Mouse (Mus musculus): ENCODE measurements at regions not wholly inside any gene's neighbourhood (a gene's known extent, or its start where the extent isn't known, plus 50 kb on each side); places are given as distances from the start of the nearest gene placed in this dataset.

GRCm38 (mm10) chr2:149467801-149468200 lies 62.9 kb downstream of the Cst10 start:
- no peak for DNase-seq

GRCm38 (mm10) chr2:149472411-149472810 lies 67.6 kb downstream of the Cst10 start:
- DNase-seq: no peak

- no peak for DNase-seq
Measured at GRCm38 (mm10) chr2:149493280-149493988, 88.6 kb downstream of the Cst10 start.

GRCm38 (mm10) chr2:149512870-149513269 lies 108.0 kb downstream of the Cst10 start:
- DNase-seq: no peak

GRCm38 (mm10) chr2:149524424-149524823 lies 119.6 kb downstream of the Cst10 start:
- DNase-seq: no peak

GRCm38 (mm10) chr2:149542837-149543236 lies 138.0 kb downstream of the Cst10 start:
- DNase-seq: no peak

- DNase-seq: no peak
Measured at GRCm38 (mm10) chr2:149545708-149546107, 140.9 kb downstream of the Cst10 start.

- no peak for DNase-seq
Measured at GRCm38 (mm10) chr2:149546639-149547200, 141.9 kb downstream of the Cst10 start.

- DNase-seq: no peak
Measured at GRCm38 (mm10) chr2:149555209-149555608, 150.4 kb downstream of the Cst10 start.

GRCm38 (mm10) chr2:149573773-149574172 lies 168.9 kb downstream of the Cst10 start:
- DNase-seq: no peak

GRCm38 (mm10) chr2:149602581-149602980 lies 197.7 kb downstream of the Cst10 start:
- DNase-seq: no peak

- no peak for DNase-seq
Measured at GRCm38 (mm10) chr2:149613381-149613780, 208.5 kb downstream of the Cst10 start.

GRCm38 (mm10) chr2:149614078-149614939 lies 209.5 kb downstream of the Cst10 start:
- DNase-seq: no peak

GRCm38 (mm10) chr2:149625626-149626025 lies 203.4 kb upstream of the Syndig1 start:
- DNase-seq: no peak

- DNase-seq: peak in 1 of 2 experiments; percentile 2
Measured at GRCm38 (mm10) chr2:149641207-149641606, 187.8 kb upstream of the Syndig1 start.

GRCm38 (mm10) chr2:149651829-149652228 lies 177.2 kb upstream of the Syndig1 start:
- no peak for DNase-seq

GRCm38 (mm10) chr2:149661086-149661485 lies 167.9 kb upstream of the Syndig1 start:
- no peak for DNase-seq

GRCm38 (mm10) chr2:149664377-149664776 lies 164.6 kb upstream of the Syndig1 start:
- DNase-seq: no peak

GRCm38 (mm10) chr2:149666412-149666811 lies 162.6 kb upstream of the Syndig1 start:
- no peak for DNase-seq

- no peak for DNase-seq
Measured at GRCm38 (mm10) chr2:149671870-149672269, 157.1 kb upstream of the Syndig1 start.

GRCm38 (mm10) chr2:149679822-149680459 lies 149.1 kb upstream of the Syndig1 start:
- DNase-seq: no peak

- no peak for DNase-seq
Measured at GRCm38 (mm10) chr2:149722342-149722741, 106.7 kb upstream of the Syndig1 start.

- DNase-seq: no peak
Measured at GRCm38 (mm10) chr2:149724279-149724678, 104.7 kb upstream of the Syndig1 start.
